In genomic region chr7:19083096-19083495, GRCm38 (mm10) we compare ENCODE assay signal across 13 mouse cellular contexts. TPM values are rescaled to one million over a fixed set of nuclear protein-coding genes. Genes with fewer than 3 reads are reported as not detected.
DNase-seq lines count a peak whose midpoint lies in the region; ATAC-seq and TF ChIP-seq lines count a peak whose summit lies in the region.
"Had no signal": no experiment of that assay in that cellular context is flagged by ENCODE, and none has a peak within 500 bp of the region (broad histone marks: within the 10 kb centered on the region; RNA-seq: fewer than 3 reads in every experiment).

No protein-coding gene starts in this region.

- no peaks in the 10 kb centered on the region for H3K4me1 ChIP-seq in intestine, postnatal 0 days (replicated peaks; ENCODE audit: control insufficient read depth, insufficient read depth, low read length)
- peaks cover 17% of the 10 kb centered on the region for H3K4me1 ChIP-seq in small intestine, adult 2 months (ENCODE audit: control insufficient read depth, insufficient read depth, insufficient read length, low read length)

- no peak overlapping the region for H3K9ac ChIP-seq in intestine, postnatal 0 days (ENCODE audit: low read depth, low read length)
- H3K9ac ChIP-seq: hindbrain, embryonic 15.5 days; midbrain, embryonic 12.5 days had no signal

- no peak overlapping the region for H3K4me3 ChIP-seq in layer of hippocampus, adult 2 months
- H3K4me3 ChIP-seq in intestine, postnatal 0 days (ENCODE audit: low read depth, low read length): no peak overlapping the region
- no peak overlapping the region for H3K4me3 ChIP-seq in small intestine, adult 2 months (ENCODE audit: low read depth, low read length)
- H3K4me3 ChIP-seq: midbrain, embryonic 12.5 days had no signal

- peak overlapping the region; percentile 23; the same call in 1 of the 2 replicates for H3K27ac ChIP-seq in layer of hippocampus, adult 2 months
- H3K27ac ChIP-seq in intestine, postnatal 0 days (ENCODE audit: low read depth, low read length): no peak overlapping the region
- H3K27ac ChIP-seq in small intestine, adult 2 months (ENCODE audit: insufficient read depth, low read depth, low read length): 0 out of 2 replicates have a peak overlapping the region, but pooled peaks have one; percentile 34
- H3K27ac ChIP-seq: hindbrain, embryonic 15.5 days; midbrain, embryonic 12.5 days had no signal

- H3K27me3 ChIP-seq in intestine, postnatal 0 days (replicated peaks; ENCODE audit: control insufficient read depth, insufficient read depth, low read length): no peaks in the 10 kb centered on the region
- no peaks in the 10 kb centered on the region; the same call in 1 of the 2 replicates for H3K27me3 ChIP-seq in small intestine, adult 2 months (ENCODE audit: control insufficient read depth, insufficient read depth, low read length)
- H3K27me3 ChIP-seq: hindbrain, embryonic 15.5 days had no signal

- peak overlapping the region; percentile 56 for H3K4me2 ChIP-seq in intestine, postnatal 0 days (replicated peaks; ENCODE audit: low read depth)
- H3K4me2 ChIP-seq: midbrain, embryonic 12.5 days had no signal

- H3K9me3 ChIP-seq in intestine, postnatal 0 days (ENCODE audit: control insufficient read depth): no peaks in the 10 kb centered on the region
- H3K9me3 ChIP-seq: G1E; hindbrain, embryonic 15.5 days; midbrain, embryonic 12.5 days had no signal

- no peak for ATAC-seq in intestine, postnatal 0 days
- ATAC-seq in erythroblast, adult 5-6 weeks (replicated peaks; ENCODE audit: low FRiP score, poor library complexity, severe bottlenecking): no peak

- H3K36me3 ChIP-seq in intestine, postnatal 0 days (ENCODE audit: control insufficient read depth, insufficient read depth): peaks cover 36% of the 10 kb centered on the region
- H3K36me3 ChIP-seq in small intestine, adult 2 months (ENCODE audit: control insufficient read depth, insufficient read depth, low read length): no peaks in the 10 kb centered on the region

- no peak for TF ChIP-seq CTCF in layer of hippocampus, adult 2 months (conservative IDR thresholded peaks at IDR 0.05)
- no peak for TF ChIP-seq CTCF in intestine, postnatal 0 days (IDR thresholded peaks at IDR 0.05; ENCODE audit: low read depth)
- TF ChIP-seq CTCF in small intestine, adult 2 months (IDR thresholded peaks at IDR 0.05; ENCODE audit: extremely low read depth, insufficient read length, insufficient replicate concordance, low read depth, low read length): no peak

- no peak for TF ChIP-seq POLR2A in small intestine, adult 2 months (IDR thresholded peaks at IDR 0.05; ENCODE audit: low read depth, low read length)

- WGBS in intestine, postnatal 0 days: 58% methylated on average over 6 of the region's 6 CpGs
- 38% methylated on average over 6 of the region's 6 CpGs for WGBS in small intestine, adult 2 months

- DNase-seq in layer of hippocampus, adult 2 months (ENCODE audit: low spot score in 2 of 2): no peak
- no peak for DNase-seq in layer of hippocampus, adult 8-10 months (ENCODE audit: low spot score in 2 of 2)
- DNase-seq in gastrocnemius, postnatal 25 days: peak; percentile 91
- no peak for DNase-seq in right cerebral cortex, postnatal 36 days (ENCODE audit: low spot score in 2 of 2)
- no peak for DNase-seq in spleen, postnatal 14 days (ENCODE audit: low spot score in 2 of 2)
- DNase-seq: cerebellum, adult 9-10 months had no signal

RNA-seq across cellular contexts. Expression of gene Dmpk, which starts 0.6 kb away (rescaled TPM):
- 10 to 100 TPM; 38.8 to 56.8 TPM for total RNA-seq in layer of hippocampus, adult 2 months (2021)
- 10 to 100 TPM; 35.6 to 55.8 (median 45.3) TPM for total RNA-seq in layer of hippocampus, adult 8-10 months (2022)
- total RNA-seq in gastrocnemius, postnatal 25 days (2021): 100 to 1,000 TPM; 315 to 350 TPM
- polyA plus RNA-seq in intestine, postnatal 0 days (2015; fragmentation: Nextera tagmentation; extraction: Ambion mirVana): 50.8 and 60.4 TPM in 2 replicates
- polyA plus RNA-seq in small intestine, adult 2 months (2012; rRNA removed): 353 and 387 TPM in 2 replicates
- 3.8 TPM in 1 of 2 replicates, not detected in the other for total RNA-seq in erythroblast, adult 5-6 weeks (2015; ENCODE audit: low replicate concordance)
- total RNA-seq in erythroblast, adult 5-6 weeks (2017; ENCODE audit: low replicate concordance): 4.3 and 6.0 TPM in 2 replicates

RNA-seq across cellular contexts. Expression of gene Dmwd, which starts 7.1 kb away (rescaled TPM):
- 100 to 1,000 TPM; 154 TPM for total RNA-seq in layer of hippocampus, adult 2 months (2021)
- total RNA-seq in layer of hippocampus, adult 8-10 months (2022): 100 to 1,000 TPM; 136 to 144 (median 141) TPM
- total RNA-seq in gastrocnemius, postnatal 25 days (2021): 10 to 100 TPM; 22.4 to 22.7 TPM
- polyA plus RNA-seq in intestine, postnatal 0 days (2015; fragmentation: Nextera tagmentation; extraction: Ambion mirVana): 4.7 and 5.4 TPM in 2 replicates
- polyA plus RNA-seq in small intestine, adult 2 months (2012; rRNA removed): 13.9 and 16.3 TPM in 2 replicates
- total RNA-seq in erythroblast, adult 5-6 weeks (2015; ENCODE audit: low replicate concordance): 1.9 and 3.1 TPM in 2 replicates
- 1.0 and 2.6 TPM in 2 replicates for total RNA-seq in erythroblast, adult 5-6 weeks (2017; ENCODE audit: low replicate concordance)

RNA-seq across cellular contexts. Expression of gene Six5, which starts 11.3 kb away (rescaled TPM):
- 1 to 10 TPM; 2.4 to 2.8 TPM for total RNA-seq in layer of hippocampus, adult 2 months (2021)
- total RNA-seq in layer of hippocampus, adult 8-10 months (2022): 1 to 10 TPM; 2.0 to 3.7 (median 3.6) TPM
- total RNA-seq in gastrocnemius, postnatal 25 days (2021): 1 to 10 TPM; 2.0 to 2.7 TPM
- 4.6 and 5.1 TPM in 2 replicates for polyA plus RNA-seq in intestine, postnatal 0 days (2015; fragmentation: Nextera tagmentation; extraction: Ambion mirVana)
- 14.1 and 14.5 TPM in 2 replicates for polyA plus RNA-seq in small intestine, adult 2 months (2012; rRNA removed)
- 0.42 TPM in 1 of 2 replicates, not detected in the other for total RNA-seq in erythroblast, adult 5-6 weeks (2015; ENCODE audit: low replicate concordance)
- total RNA-seq in erythroblast, adult 5-6 weeks (2017; ENCODE audit: low replicate concordance): not detected in 2 replicates

RNA-seq across cellular contexts. Expression of gene Rsph6a, which starts 28.6 kb away (rescaled TPM):
- under 1 TPM in 1 of 2 experiments, not detected in 1; 0.20 TPM for total RNA-seq in layer of hippocampus, adult 2 months (2021)
- total RNA-seq in layer of hippocampus, adult 8-10 months (2022): under 1 TPM in 2 of 4 experiments, not detected in 2; 0.41 to 0.61 TPM
- total RNA-seq in gastrocnemius, postnatal 25 days (2021): not detected
- polyA plus RNA-seq in intestine, postnatal 0 days (2015; fragmentation: Nextera tagmentation; extraction: Ambion mirVana): not detected in 2 replicates
- not detected in 2 replicates for polyA plus RNA-seq in small intestine, adult 2 months (2012; rRNA removed)
- total RNA-seq in erythroblast, adult 5-6 weeks (2015; ENCODE audit: low replicate concordance): not detected in 2 replicates
- total RNA-seq in erythroblast, adult 5-6 weeks (2017; ENCODE audit: low replicate concordance): not detected in 2 replicates
- polyA plus RNA-seq: midbrain, embryonic 12.5 days; urinary bladder, adult 2 months had no signal

RNA-seq across cellular contexts. Expression of gene Gm4969, which starts 35.1 kb away (rescaled TPM):
- total RNA-seq in layer of hippocampus, adult 2 months (2021): under 1 TPM; 0.33 to 0.71 TPM
- under 1 TPM; 0.18 to 0.57 (median 0.31) TPM for total RNA-seq in layer of hippocampus, adult 8-10 months (2022)
- not detected for total RNA-seq in gastrocnemius, postnatal 25 days (2021)
- polyA plus RNA-seq in intestine, postnatal 0 days (2015; fragmentation: Nextera tagmentation; extraction: Ambion mirVana): 0.38 and 0.39 TPM in 2 replicates
- not detected in 2 replicates for polyA plus RNA-seq in small intestine, adult 2 months (2012; rRNA removed)
- total RNA-seq in erythroblast, adult 5-6 weeks (2015; ENCODE audit: low replicate concordance): not detected in 2 replicates
- 0.28 TPM in 1 of 2 replicates, not detected in the other for total RNA-seq in erythroblast, adult 5-6 weeks (2017; ENCODE audit: low replicate concordance)
- polyA plus RNA-seq: G1E had no signal

Comparison
In these comparisons a context has a peak if more than half of its experiments do, and no peak if none do; other contexts are left out.
1. RNA of gene Dmpk, which starts 0.6 kb away (total RNA-seq): 315 to 350 TPM in gastrocnemius, postnatal 25 days, 38.8 to 56.8 TPM in layer of hippocampus, adult 2 months and 35.6 to 55.8 TPM in layer of hippocampus, adult 8-10 months; 3.8 to 6.0 TPM in erythroblast, adult 5-6 weeks; every median in the first group is over 4 times any median in the second.
2. RNA of gene Dmwd, which starts 7.1 kb away (total RNA-seq): 154 TPM in layer of hippocampus, adult 2 months, 136 to 144 TPM in layer of hippocampus, adult 8-10 months and 22.4 to 22.7 TPM in gastrocnemius, postnatal 25 days; 1.0 to 3.1 TPM in erythroblast, adult 5-6 weeks; every median in the first group is over 4 times any median in the second.